Mouse (Mus musculus) limb, embryonic 12.5 days (tissue): ENCODE measurements around the gene Nell1. TPM values are rescaled to one million over a fixed set of nuclear protein-coding genes. Genes with fewer than 3 reads are reported as not detected.

Source experiments
- ATAC-seq: fragments of 200-750 bp; cut with Nextera tagmentation; 2 replicates; pipeline ENCODE4 v1.8.0; 2017; ENCODE audit warnings: low read depth, moderate TSS enrichment; ENCODE audit not compliant: insufficient number of reproducible peaks, insufficient read depth, low FRiP score, low TSS enrichment
- H3K27ac ChIP-seq: fragments of 300-500 bp; sonication (generic); 2 replicates; pipeline ENCODE4 v1.5.1; 2016; ENCODE audit warnings: mild to moderate bottlenecking, moderate library complexity
- H3K27me3 ChIP-seq: fragments of 300-500 bp; sonication (generic); 2 replicates; pipeline ENCODE4 v1.6.1; 2016; ENCODE audit warnings: mild to moderate bottlenecking, moderate library complexity
- H3K36me3 ChIP-seq: fragments of 300-500 bp; sonication (generic); 2 replicates; pipeline ENCODE4 v1.6.1; 2016; ENCODE audit warnings: mild to moderate bottlenecking, moderate library complexity
- H3K4me1 ChIP-seq: fragments of 300-500 bp; sonication (generic); replicated peaks from 2 replicates; pipeline ENCODE4 v1.6.1; 2016
- H3K4me2 ChIP-seq: fragments of 300-500 bp; sonication (generic); 2 replicates; pipeline ENCODE4 v1.6.1; 2016; ENCODE audit warnings: mild to moderate bottlenecking, moderate library complexity
- H3K4me3 ChIP-seq: fragments of 300-500 bp; sonication (generic); replicated peaks from 2 replicates; pipeline ENCODE4 v1.5.1; 2016; ENCODE audit warnings: mild to moderate bottlenecking
- H3K9ac ChIP-seq: fragments of 300-500 bp; sonication (generic); replicated peaks from 2 replicates; pipeline ENCODE4 v1.6.1; 2016; ENCODE audit warnings: mild to moderate bottlenecking, moderate library complexity
- H3K9me3 ChIP-seq: fragments of 300-500 bp; sonication (generic); 2 replicates; pipeline ENCODE4 v1.6.1; 2016; ENCODE audit warnings: mild to moderate bottlenecking, moderate library complexity
- WGBS: fragments of 180-500 bp; shearing (Covaris S2); methylation state at CpG from one replicate; pipeline ENCODE4 v1.1.7; 2016; 5-methylcytosine and 5-hydroxymethylcytosine counted together
- polyA plus RNA-seq: library from polyadenylated mRNA; unstranded; fragments of >200 nt; fragmentation: Nextera tagmentation; extraction: Ambion mirVana; gene quantifications from 2 replicates; pipeline ENCODE4 v1.2.1, GENCODE M21; 2016

Nell1 gene
- polyA plus RNA-seq, 1 experiment from 2014 or later: 2.6 TPM

DNA sequence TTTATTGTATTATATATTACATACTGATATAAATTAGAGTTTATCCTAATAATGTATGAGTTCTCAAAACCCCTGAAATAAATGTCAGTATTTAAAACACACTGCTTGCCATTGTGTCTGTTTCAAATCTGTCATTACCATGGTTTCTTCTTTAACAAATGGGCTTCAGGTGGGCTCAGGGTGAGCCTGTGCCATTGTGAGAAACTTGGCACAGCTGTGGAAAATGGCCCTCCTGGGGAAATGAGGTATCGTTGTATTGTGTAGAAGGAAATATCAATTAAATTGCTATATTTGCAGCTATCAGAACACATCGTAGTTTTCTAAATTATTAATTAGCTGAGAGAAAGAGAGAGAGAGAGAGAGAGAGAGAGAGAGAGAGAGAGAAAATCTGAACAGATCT, 10.9 kb upstream of the Nell1 start:
- Histone ChIP-seq H3K9ac (no peak overlapping the region), H3K27me3 (peaks cover 10% of the 10 kb centered on the region; the same call in 1 of the 2 replicates), H3K4me1 (no peaks in the 10 kb centered on the region), H3K9me3 (no peaks in the 10 kb centered on the region), H3K4me2 (no peak overlapping the region), H3K36me3 (no peaks in the 10 kb centered on the region), H3K4me3 (no peak overlapping the region), H3K27ac (no peak overlapping the region)
- 73% methylated on average over 2 of the region's 2 CpGs for WGBS
- ATAC-seq: no peak

- H3K9me3 ChIP-seq: no peaks in the 10 kb centered on the region
- 55% methylated on average over 4 of the region's 4 CpGs for WGBS
- H3K4me1 ChIP-seq: peaks cover under 1% of the 10 kb centered on the region; the same call in 1 of the 2 replicates
- no peak for ATAC-seq
- no peak overlapping the region for H3K4me3 ChIP-seq
- H3K36me3 ChIP-seq: no peaks in the 10 kb centered on the region
- H3K9ac ChIP-seq: no peak overlapping the region
- peaks cover 44% of the 10 kb centered on the region for H3K27me3 ChIP-seq
- no peak overlapping the region for H3K27ac ChIP-seq
- H3K4me2 ChIP-seq: no peak overlapping the region
These were observed 5.1 kb upstream of the Nell1 start for GRCm38 (mm10) chr7:49969516-49969915.

DNA sequence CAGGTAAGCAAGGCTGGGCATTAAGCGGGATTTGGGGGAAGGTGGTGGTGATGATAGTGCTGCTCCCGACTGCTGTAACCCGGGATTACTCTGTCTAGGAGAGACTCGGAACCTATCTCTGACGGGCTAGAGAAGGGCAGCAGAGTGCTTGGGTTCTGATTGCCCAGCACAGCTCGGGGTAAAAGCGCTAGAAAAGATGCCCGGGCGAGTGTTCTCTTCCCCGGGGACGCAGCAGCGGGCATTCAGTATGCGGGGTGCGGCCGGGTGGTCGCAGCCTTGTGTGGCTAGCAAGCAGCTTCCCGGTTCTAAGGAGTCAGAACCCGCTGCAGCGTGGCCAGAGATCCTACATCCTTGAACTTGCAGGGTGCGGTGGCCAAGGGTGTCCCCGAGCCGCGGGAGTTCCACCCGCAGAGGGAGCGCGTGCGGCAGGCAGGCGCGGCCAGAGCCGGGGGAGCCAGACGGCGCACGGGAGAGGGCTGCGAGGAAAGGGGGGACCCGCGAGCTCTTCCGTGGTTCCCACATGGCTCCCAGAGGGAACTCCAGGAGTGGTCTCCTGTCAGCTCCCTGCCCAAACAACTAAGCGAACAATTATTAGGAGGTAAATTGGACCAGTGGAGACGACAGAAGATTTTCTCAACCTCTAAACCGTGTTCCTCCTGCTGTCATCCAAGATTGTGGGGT, 917 bp downstream of the Nell1 start:
- Histone ChIP-seq H3K27me3 (peaks cover 97% of the 10 kb centered on the region), H3K27ac (no peak overlapping the region), H3K4me2 (peak overlapping the region; percentile 96), H3K4me1 (peaks cover 14% of the 10 kb centered on the region; the same call in 1 of the 2 replicates), H3K9ac (peak overlapping the region; percentile 47), H3K9me3 (no peaks in the 10 kb centered on the region), H3K36me3 (no peaks in the 10 kb centered on the region), H3K4me3 (peak overlapping the region; percentile 57)
- WGBS: 1% methylated on average over 40 of the region's 40 CpGs
- ATAC-seq: 0 out of 2 replicates have a peak, but pooled peaks have one; percentile 32

DNA sequence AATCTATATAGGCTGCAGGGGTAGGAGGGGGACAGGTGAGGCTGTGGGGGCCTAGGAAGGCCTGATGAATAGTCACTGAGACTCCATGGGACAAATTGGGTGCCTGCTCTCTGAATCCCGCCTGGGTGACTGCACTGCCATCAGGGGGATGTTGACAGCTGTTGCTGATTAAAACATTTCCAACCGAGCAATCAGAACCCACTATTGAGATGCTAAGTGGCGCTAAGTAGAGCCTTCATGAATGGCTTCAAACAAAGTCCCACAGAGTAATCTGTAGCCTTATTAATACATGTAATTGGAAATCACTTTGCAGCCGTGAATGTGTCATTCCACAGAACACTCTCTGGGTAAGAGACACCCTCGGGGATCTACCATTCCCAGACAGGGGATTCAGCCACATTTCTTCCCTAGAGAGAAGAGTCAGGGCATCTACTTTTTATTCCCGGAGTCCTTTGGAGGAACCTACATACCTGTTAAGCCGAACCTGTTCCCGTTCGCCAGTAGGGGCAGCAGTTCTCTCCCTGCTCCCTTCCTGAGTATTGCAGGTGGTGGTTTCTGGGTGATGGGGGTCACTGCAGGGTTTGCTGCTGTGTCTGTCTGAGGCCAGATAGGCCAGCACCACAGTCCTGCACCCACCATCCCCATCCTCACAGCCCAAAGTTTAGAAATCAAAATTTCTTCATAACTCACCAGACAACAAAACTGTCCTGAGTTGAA, 7.0 kb downstream of the Nell1 start:
- 15% methylated on average over 9 of the region's 9 CpGs for WGBS

GRCm38 (mm10) chr7:49984698-49985097, 10.0 kb downstream of the Nell1 start:
- no peak overlapping the region for H3K9ac ChIP-seq
- H3K4me3 ChIP-seq: no peak overlapping the region
- no peak overlapping the region for H3K4me2 ChIP-seq
- no peak overlapping the region for H3K27ac ChIP-seq
- H3K36me3 ChIP-seq: no peaks in the 10 kb centered on the region
- H3K9me3 ChIP-seq: no peaks in the 10 kb centered on the region
- 37% methylated on average over 6 of the region's 6 CpGs for WGBS
- no peaks in the 10 kb centered on the region for H3K4me1 ChIP-seq
- peaks cover 45% of the 10 kb centered on the region for H3K27me3 ChIP-seq
- no peak for ATAC-seq

More for the DNA sequence above, 7.0 kb downstream of the Nell1 start:
- Histone ChIP-seq H3K4me3 (no peak overlapping the region), H3K9ac (no peak overlapping the region), H3K4me2 (no peak overlapping the region), H3K27me3 (peaks cover 73% of the 10 kb centered on the region), H3K36me3 (no peaks in the 10 kb centered on the region), H3K27ac (no peak overlapping the region), H3K9me3 (no peaks in the 10 kb centered on the region), H3K4me1 (no peaks in the 10 kb centered on the region)
- ATAC-seq: no peak

- no peaks in the 10 kb centered on the region for H3K4me1 ChIP-seq
- no peak overlapping the region for H3K4me2 ChIP-seq
- no peak overlapping the region for H3K4me3 ChIP-seq
- no peak overlapping the region for H3K27ac ChIP-seq
- no peaks in the 10 kb centered on the region for H3K36me3 ChIP-seq
- ATAC-seq: no peak
- no peak overlapping the region for H3K9ac ChIP-seq
- no peaks in the 10 kb centered on the region for H3K9me3 ChIP-seq
- 94% methylated on average over 8 of the region's 8 CpGs for WGBS
- peaks cover 33% of the 10 kb centered on the region for H3K27me3 ChIP-seq
These were observed 11.3 kb downstream of the Nell1 start for GRCm38 (mm10) chr7:49985947-49986346.

- no peaks in the 10 kb centered on the region for H3K9me3 ChIP-seq
- no peak overlapping the region for H3K9ac ChIP-seq
- no peak overlapping the region for H3K27ac ChIP-seq
- H3K4me1 ChIP-seq: no peaks in the 10 kb centered on the region
- H3K36me3 ChIP-seq: no peaks in the 10 kb centered on the region
- no peak overlapping the region for H3K4me3 ChIP-seq
- H3K4me2 ChIP-seq: no peak overlapping the region
- H3K27me3 ChIP-seq: no peaks in the 10 kb centered on the region
- ATAC-seq: no peak
- WGBS: 82% methylated on average over 4 of the region's 4 CpGs
These were observed 24.7 kb downstream of the Nell1 start for GRCm38 (mm10) chr7:49999321-49999720.

- no peaks in the 10 kb centered on the region for H3K27me3 ChIP-seq
- H3K27ac ChIP-seq: no peak overlapping the region
- no peak overlapping the region for H3K9ac ChIP-seq
- no peaks in the 10 kb centered on the region for H3K9me3 ChIP-seq
- 23% methylated on average over 2 of the region's 2 CpGs for WGBS
- no peak for ATAC-seq
- no peaks in the 10 kb centered on the region; the same call in 1 of the 2 replicates for H3K4me1 ChIP-seq
- H3K36me3 ChIP-seq: no peaks in the 10 kb centered on the region
- no peak overlapping the region for H3K4me2 ChIP-seq
- no peak overlapping the region for H3K4me3 ChIP-seq
These were observed 30.6 kb downstream of the Nell1 start for GRCm38 (mm10) chr7:50005268-50005667.

GRCm38 (mm10) chr7:50035187-50036153, 60.8 kb downstream of the Nell1 start:
- no peaks in the 10 kb centered on the region for H3K4me1 ChIP-seq
- no peaks in the 10 kb centered on the region for H3K27me3 ChIP-seq
- no peak overlapping the region for H3K4me2 ChIP-seq
- H3K9ac ChIP-seq: no peak overlapping the region
- H3K9me3 ChIP-seq: no peaks in the 10 kb centered on the region
- ATAC-seq: no peak
- H3K4me3 ChIP-seq: no peak overlapping the region
- 83% methylated on average over 13 of the region's 13 CpGs for WGBS
- no peaks in the 10 kb centered on the region for H3K36me3 ChIP-seq
- no peak overlapping the region for H3K27ac ChIP-seq

GRCm38 (mm10) chr7:50041112-50041511, 66.4 kb downstream of the Nell1 start:
- no peak overlapping the region for H3K4me2 ChIP-seq
- 6% methylated on average over 6 of the region's 6 CpGs for WGBS
- no peaks in the 10 kb centered on the region for H3K27me3 ChIP-seq
- H3K9ac ChIP-seq: no peak overlapping the region
- H3K27ac ChIP-seq: no peak overlapping the region
- no peaks in the 10 kb centered on the region for H3K36me3 ChIP-seq
- peak; percentile 47; the same call in 1 of the 2 replicates for ATAC-seq
- no peaks in the 10 kb centered on the region for H3K4me1 ChIP-seq
- H3K9me3 ChIP-seq: no peaks in the 10 kb centered on the region
- H3K4me3 ChIP-seq: no peak overlapping the region

DNA sequence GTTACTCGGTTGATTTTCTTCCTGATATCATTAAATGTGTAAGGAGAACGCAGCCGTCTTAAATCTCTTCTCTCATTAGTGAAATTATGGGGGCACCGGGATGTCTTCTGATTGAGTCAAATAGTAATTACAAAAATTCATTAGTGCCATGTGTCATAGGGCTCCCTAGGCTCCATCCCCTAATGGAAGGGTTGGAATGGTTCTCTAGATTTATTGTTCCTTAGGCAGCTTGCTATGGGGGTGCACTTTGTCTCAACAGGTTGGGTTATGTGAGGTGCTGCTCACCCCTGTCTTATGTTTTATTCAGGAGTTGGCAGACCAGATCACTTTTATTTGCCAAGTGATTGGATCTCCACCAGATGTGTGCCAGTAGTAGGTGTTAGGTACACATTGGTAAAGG, 75.5 kb downstream of the Nell1 start:
- no peaks in the 10 kb centered on the region for H3K27me3 ChIP-seq
- 76% methylated on average over 4 of the region's 4 CpGs for WGBS
- no peak overlapping the region for H3K27ac ChIP-seq
- H3K9ac ChIP-seq: no peak overlapping the region
- no peaks in the 10 kb centered on the region for H3K4me1 ChIP-seq
- no peak overlapping the region for H3K4me2 ChIP-seq
- no peak overlapping the region for H3K4me3 ChIP-seq
- H3K9me3 ChIP-seq: no peaks in the 10 kb centered on the region
- H3K36me3 ChIP-seq: no peaks in the 10 kb centered on the region
- ATAC-seq: no peak
